Mouse (Mus musculus): ENCODE data around the gene Auts2. TPM values are rescaled to one million over a fixed set of nuclear protein-coding genes. Genes with fewer than 3 reads are reported as not detected.

Gene Auts2
- polyA plus RNA-seq, 1 experiment from 2014 or later, result 71.4 TPM

DNA sequence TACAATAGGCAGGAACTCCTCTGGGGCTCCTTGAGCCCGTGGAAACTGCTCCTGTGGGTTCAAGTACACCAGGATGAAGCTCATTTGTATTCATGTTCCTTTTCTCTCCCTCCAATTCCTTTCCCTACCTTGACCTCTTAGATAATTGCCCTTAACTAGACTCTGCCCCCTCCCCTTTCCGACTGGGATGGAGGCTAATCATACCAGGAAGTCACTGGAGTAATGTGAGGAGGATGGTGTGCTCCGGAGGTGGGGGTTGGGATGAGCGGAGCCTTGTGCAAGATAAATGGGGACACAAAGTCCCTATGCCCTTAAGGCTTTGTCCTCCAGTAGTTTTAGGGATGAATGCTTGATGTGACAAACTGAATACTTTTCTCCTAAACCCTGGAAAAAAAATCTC lies 820.8 kb downstream of the Auts2 start:
- ATAC-seq (replicated peaks; ENCODE audit: low FRiP score) (no peak), DNase-seq (ENCODE audit: low spot score) (no peak)
- Histone ChIP-seq H3K27me3 (ENCODE audit: control insufficient read depth, insufficient read depth, low read length) (no peaks in the 10 kb centered on the region), H3K4me2 (ENCODE audit: low read depth, low read length, severe bottlenecking) (no peak overlapping the region), H3K9me3 (ENCODE audit: control insufficient read depth, low read length) (no peaks in the 10 kb centered on the region), H3K27ac (ENCODE audit: low read depth, low read length) (no peak overlapping the region), H3K36me3 (ENCODE audit: control insufficient read depth, insufficient read depth, low read length) (no peaks in the 10 kb centered on the region), H3K4me3 (ENCODE audit: low read depth, low read length) (no peak overlapping the region), H3K9ac (ENCODE audit: low read length) (no peak overlapping the region), H3K4me1 (replicated peaks; ENCODE audit: control insufficient read depth, insufficient read depth, low read length) (peaks cover 3% of the 10 kb centered on the region; the same call in 1 of the 2 replicates)
- WGBS, result 65% methylated on average over 4 of the region's 4 CpGs

DNA sequence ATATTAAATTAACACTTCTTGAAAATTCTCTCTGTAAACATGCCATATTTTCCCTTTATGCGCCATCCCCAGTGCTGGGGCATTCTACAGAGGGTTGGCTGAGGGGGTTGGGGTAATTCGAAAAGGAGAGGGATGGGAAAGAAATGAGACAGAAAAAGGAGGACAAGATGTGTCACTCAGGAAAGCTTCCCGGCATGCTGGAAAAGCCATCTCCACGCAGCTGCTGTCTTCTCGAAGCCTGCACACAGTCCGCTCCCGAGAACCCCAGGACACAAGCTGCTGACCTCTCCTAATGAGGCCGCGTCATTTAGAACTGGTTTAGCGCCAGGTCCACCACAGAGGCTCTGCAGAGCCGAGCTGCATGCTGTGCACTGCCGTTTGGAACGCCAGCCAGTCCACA lies 825.1 kb downstream of the Auts2 start:
- Histone ChIP-seq H3K9me3 (ENCODE audit: control insufficient read depth, low read length) (no peaks in the 10 kb centered on the region; the same call in 1 of the 2 replicates), H3K27ac (ENCODE audit: low read depth, low read length) (no peak overlapping the region; the same call in 1 of the 2 replicates), H3K4me3 (ENCODE audit: low read depth, low read length) (no peak overlapping the region), H3K4me2 (ENCODE audit: low read depth, low read length, severe bottlenecking) (no peak overlapping the region; the same call in 1 of the 2 replicates), H3K36me3 (ENCODE audit: control insufficient read depth, insufficient read depth, low read length) (no peaks in the 10 kb centered on the region; the same call in 1 of the 2 replicates), H3K4me1 (replicated peaks; ENCODE audit: control insufficient read depth, insufficient read depth, low read length) (peaks cover 3% of the 10 kb centered on the region; the same call in 1 of the 2 replicates), H3K9ac (ENCODE audit: low read length) (no peak overlapping the region), H3K27me3 (ENCODE audit: control insufficient read depth, insufficient read depth, low read length) (no peaks in the 10 kb centered on the region)
- DNase-seq (ENCODE audit: low spot score) (no peak), ATAC-seq (replicated peaks; ENCODE audit: low FRiP score) (no peak)
- 62% methylated on average over 13 of the region's 13 CpGs for WGBS

DNA sequence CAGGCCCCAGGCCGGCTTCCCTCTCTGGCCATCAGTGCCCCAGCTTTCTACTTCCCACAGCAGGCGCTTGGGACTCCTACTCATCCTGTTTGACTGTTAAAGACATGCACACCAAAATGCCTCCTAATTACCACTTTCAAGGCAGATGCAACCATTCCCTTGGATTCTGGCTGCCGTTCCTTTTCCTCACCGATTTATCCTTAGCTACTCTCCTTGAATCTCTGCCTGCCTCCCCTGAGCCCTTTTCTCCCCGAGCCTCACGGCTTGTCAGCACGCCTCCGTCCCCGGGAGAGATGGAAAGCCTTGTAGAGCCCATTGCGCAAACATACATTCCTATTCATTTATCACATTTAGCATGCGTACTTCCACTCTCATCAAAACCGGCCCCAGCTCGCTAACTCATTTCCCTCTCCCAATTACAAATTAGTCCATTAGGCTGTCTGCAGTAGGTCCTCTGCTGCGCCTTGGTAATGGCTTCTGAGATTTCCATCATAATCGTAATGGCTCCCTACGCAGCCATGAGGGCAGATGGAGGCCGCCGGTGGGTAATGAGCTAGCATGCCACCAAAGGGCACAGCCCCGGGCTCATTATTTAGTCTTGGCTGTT lies 825.7 kb downstream of the Auts2 start:
- DNase-seq (ENCODE audit: low spot score) (peak; percentile 57), ATAC-seq (replicated peaks; ENCODE audit: low FRiP score) (peak; percentile 71)
- WGBS, result 69% methylated on average over 19 of the region's 19 CpGs
- Histone ChIP-seq H3K9ac (ENCODE audit: low read length) (no peak overlapping the region), H3K27me3 (ENCODE audit: control insufficient read depth, insufficient read depth, low read length) (no peaks in the 10 kb centered on the region), H3K36me3 (ENCODE audit: control insufficient read depth, insufficient read depth, low read length) (no peaks in the 10 kb centered on the region; the same call in 1 of the 2 replicates), H3K4me1 (replicated peaks; ENCODE audit: control insufficient read depth, insufficient read depth, low read length) (peaks cover 3% of the 10 kb centered on the region; the same call in 1 of the 2 replicates), H3K4me3 (ENCODE audit: low read depth, low read length) (no peak overlapping the region), H3K4me2 (ENCODE audit: low read depth, low read length, severe bottlenecking) (no peak overlapping the region; the same call in 1 of the 2 replicates), H3K9me3 (ENCODE audit: control insufficient read depth, low read length) (peaks cover 1% of the 10 kb centered on the region), H3K27ac (ENCODE audit: low read depth, low read length) (no peak overlapping the region)

DNA sequence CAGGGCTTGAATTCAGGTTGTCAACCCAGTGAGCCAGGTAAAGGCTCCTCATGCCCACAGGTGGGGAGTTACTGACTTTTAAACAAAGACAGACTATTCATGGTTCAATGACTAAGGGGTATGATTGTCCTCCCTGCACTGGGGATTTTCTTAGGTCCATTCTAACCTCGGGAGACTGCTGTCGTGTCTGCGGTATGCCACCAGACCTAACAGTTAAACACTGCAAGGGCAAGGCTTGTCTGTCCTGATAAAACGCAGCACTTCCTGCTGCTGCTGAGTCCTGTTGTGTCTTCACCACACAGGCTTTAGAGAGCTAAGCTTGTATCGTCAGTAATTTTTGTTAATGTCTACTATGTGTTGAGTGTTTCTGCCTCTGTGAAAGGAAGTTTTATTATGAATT lies 828.2 kb downstream of the Auts2 start:
- H3K4me2 ChIP-seq (ENCODE audit: low read depth, low read length, severe bottlenecking), result no peak overlapping the region

DNA sequence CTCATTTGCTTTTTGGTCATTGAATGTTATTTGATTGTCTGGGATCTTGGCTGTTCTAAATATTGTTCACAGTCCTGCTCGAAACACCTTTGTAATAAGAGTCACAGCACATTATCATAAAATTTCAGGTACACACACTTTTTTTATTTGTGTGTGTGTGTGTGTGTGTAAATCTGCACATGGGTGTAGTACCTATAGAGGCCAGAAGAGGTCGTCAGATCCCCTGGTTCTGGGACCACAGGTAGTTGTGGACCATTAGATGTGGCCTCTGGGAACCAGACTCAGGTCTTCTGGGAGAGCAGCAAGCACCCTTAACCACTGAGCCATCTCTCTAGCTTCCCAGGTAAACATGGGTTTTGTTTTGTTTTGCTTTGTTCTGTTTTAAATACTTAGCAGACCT lies 830.7 kb downstream of the Auts2 start:
- no peak overlapping the region for H3K9ac ChIP-seq (ENCODE audit: low read length)
- WGBS, result 91% methylated on average over 2 of the region's 2 CpGs
- no peak overlapping the region for H3K4me2 ChIP-seq (ENCODE audit: low read depth, low read length, severe bottlenecking)
- H3K27ac ChIP-seq (ENCODE audit: low read depth, low read length), result no peak overlapping the region
- ATAC-seq (replicated peaks; ENCODE audit: low FRiP score), result no peak
- peaks cover 3% of the 10 kb centered on the region for H3K9me3 ChIP-seq (ENCODE audit: control insufficient read depth, low read length)
- H3K27me3 ChIP-seq (ENCODE audit: control insufficient read depth, insufficient read depth, low read length), result no peaks in the 10 kb centered on the region
- no peak overlapping the region for H3K4me3 ChIP-seq (ENCODE audit: low read depth, low read length)
- H3K36me3 ChIP-seq (ENCODE audit: control insufficient read depth, insufficient read depth, low read length), result no peaks in the 10 kb centered on the region; the same call in 1 of the 2 replicates
- no peaks in the 10 kb centered on the region for H3K4me1 ChIP-seq (replicated peaks; ENCODE audit: control insufficient read depth, insufficient read depth, low read length)
- DNase-seq (ENCODE audit: low spot score), result no peak

More for the DNA sequence above, 828.2 kb downstream of the Auts2 start:
- ATAC-seq (replicated peaks; ENCODE audit: low FRiP score), result no peak
- Histone ChIP-seq H3K4me3 (ENCODE audit: low read depth, low read length) (no peak overlapping the region), H3K36me3 (ENCODE audit: control insufficient read depth, insufficient read depth, low read length) (no peaks in the 10 kb centered on the region; the same call in 1 of the 2 replicates), H3K27ac (ENCODE audit: low read depth, low read length) (no peak overlapping the region), H3K4me1 (replicated peaks; ENCODE audit: control insufficient read depth, insufficient read depth, low read length) (peaks cover 3% of the 10 kb centered on the region; the same call in 1 of the 2 replicates), H3K27me3 (ENCODE audit: control insufficient read depth, insufficient read depth, low read length) (no peaks in the 10 kb centered on the region), H3K9ac (ENCODE audit: low read length) (no peak overlapping the region), H3K9me3 (ENCODE audit: control insufficient read depth, low read length) (peaks cover 3% of the 10 kb centered on the region)
- 80% methylated on average over 5 of the region's 5 CpGs for WGBS
- DNase-seq (ENCODE audit: low spot score), result no peak

DNA sequence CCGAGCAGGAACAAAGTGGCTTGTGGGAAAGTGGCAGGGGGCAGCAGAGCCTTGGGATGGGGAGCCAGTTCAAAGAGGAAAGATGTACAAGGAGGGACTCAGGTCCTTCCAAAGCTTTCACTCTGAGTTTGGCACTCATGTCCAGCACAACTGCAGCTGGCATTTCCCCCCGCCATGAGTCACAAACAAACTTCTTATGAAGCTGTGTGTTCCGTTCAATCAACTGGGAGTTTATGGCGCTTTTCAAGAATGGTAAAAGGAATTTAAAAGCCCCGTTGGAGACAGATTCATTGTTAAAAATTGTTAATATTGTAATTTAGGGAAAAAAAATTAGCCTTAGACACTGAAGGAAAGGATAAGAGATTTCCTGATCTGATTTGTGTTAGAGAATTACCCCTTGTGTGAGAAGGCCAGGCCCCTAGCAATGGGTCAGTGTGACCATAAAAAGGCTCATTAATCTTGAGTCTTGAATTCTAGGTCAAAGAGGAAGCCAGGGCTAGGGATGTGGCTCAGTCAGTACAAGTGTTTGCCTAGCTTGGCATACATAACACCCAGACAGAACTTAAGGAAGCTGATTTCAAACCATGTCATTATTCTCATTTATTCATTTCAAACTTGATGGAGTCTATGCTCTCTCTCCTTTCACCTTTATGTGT lies 831.5 kb downstream of the Auts2 start:
- WGBS, result 64% methylated on average over 5 of the region's 5 CpGs
- Histone ChIP-seq H3K9ac (ENCODE audit: low read length) (no peak overlapping the region), H3K4me1 (replicated peaks; ENCODE audit: control insufficient read depth, insufficient read depth, low read length) (no peaks in the 10 kb centered on the region), H3K4me2 (ENCODE audit: low read depth, low read length, severe bottlenecking) (no peak overlapping the region), H3K4me3 (ENCODE audit: low read depth, low read length) (no peak overlapping the region), H3K9me3 (ENCODE audit: control insufficient read depth, low read length) (peaks cover 3% of the 10 kb centered on the region), H3K36me3 (ENCODE audit: control insufficient read depth, insufficient read depth, low read length) (no peaks in the 10 kb centered on the region; the same call in 1 of the 2 replicates), H3K27me3 (ENCODE audit: control insufficient read depth, insufficient read depth, low read length) (no peaks in the 10 kb centered on the region), H3K27ac (ENCODE audit: low read depth, low read length) (no peak overlapping the region)
- DNase-seq (ENCODE audit: low spot score), result no peak
- ATAC-seq (replicated peaks; ENCODE audit: low FRiP score), result no peak

DNA sequence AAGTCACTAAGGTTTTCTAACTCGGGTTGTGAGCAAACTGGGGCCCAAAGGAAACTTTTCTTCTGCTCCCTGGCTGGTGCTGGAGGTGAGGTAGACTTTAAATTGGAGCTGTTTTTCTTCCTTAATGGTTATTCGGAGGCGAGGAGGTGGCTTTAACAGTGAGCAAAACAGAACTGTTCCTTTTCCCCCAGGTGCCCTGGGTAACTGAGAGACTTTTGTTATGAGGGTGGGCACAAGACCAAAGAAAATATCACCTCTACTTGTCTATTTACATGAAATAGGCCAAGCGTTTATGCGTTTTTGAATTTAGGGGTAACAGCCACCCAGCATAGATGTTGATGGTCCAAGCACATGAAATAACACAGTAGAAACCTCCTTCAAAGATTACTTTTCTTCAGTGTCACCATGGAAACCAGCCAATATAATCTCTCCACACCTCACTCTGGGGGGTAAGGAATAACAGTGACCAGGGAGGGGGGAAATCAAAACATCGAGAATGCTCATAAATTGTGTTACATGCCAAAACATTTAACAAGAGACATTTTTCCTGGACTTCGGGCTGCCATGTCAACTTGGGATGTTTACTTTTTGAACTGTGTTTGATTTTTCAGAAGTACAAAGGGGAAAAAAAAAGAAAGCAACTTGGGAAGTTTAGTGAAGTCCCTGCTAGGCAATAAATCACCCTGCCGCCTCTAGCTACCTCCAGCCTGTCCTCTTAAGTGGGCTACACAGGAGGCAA lies 832.2 kb downstream of the Auts2 start:
- Histone ChIP-seq H3K4me1 (replicated peaks; ENCODE audit: control insufficient read depth, insufficient read depth, low read length) (no peaks in the 10 kb centered on the region), H3K27me3 (ENCODE audit: control insufficient read depth, insufficient read depth, low read length) (no peaks in the 10 kb centered on the region), H3K9me3 (ENCODE audit: control insufficient read depth, low read length) (peaks cover 3% of the 10 kb centered on the region), H3K36me3 (ENCODE audit: control insufficient read depth, insufficient read depth, low read length) (no peaks in the 10 kb centered on the region; the same call in 1 of the 2 replicates), H3K4me2 (ENCODE audit: low read depth, low read length, severe bottlenecking) (no peak overlapping the region), H3K9ac (ENCODE audit: low read length) (no peak overlapping the region), H3K27ac (ENCODE audit: low read depth, low read length) (no peak overlapping the region), H3K4me3 (ENCODE audit: low read depth, low read length) (no peak overlapping the region)
- ATAC-seq (replicated peaks; ENCODE audit: low FRiP score) (no peak), DNase-seq (ENCODE audit: low spot score) (no peak)
- 75% methylated on average over 8 of the region's 8 CpGs for WGBS

DNA sequence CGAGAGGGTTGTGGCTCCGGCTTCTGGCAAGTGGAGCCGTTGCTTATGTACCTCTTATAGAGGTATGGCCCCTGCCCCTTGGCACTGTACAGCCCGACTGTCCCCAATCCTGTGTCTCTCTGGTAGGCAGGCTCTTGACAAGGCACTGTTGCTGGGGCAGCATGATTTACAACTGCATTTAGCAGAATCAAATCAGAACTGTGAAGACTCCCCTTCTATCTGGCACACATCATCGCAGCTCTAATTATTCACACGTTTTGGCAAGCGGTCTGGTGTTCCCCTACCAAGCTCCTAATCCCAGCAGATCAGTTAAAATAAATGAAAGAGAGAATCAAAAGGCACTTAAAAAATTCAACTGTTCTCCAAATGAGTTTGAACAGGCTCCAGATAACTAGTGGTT lies 835.7 kb downstream of the Auts2 start:
- no peak for DNase-seq (ENCODE audit: low spot score)
- H3K27ac ChIP-seq (ENCODE audit: low read depth, low read length), result no peak overlapping the region
- no peaks in the 10 kb centered on the region for H3K27me3 ChIP-seq (ENCODE audit: control insufficient read depth, insufficient read depth, low read length)
- no peak for ATAC-seq (replicated peaks; ENCODE audit: low FRiP score)
- H3K36me3 ChIP-seq (ENCODE audit: control insufficient read depth, insufficient read depth, low read length), result no peaks in the 10 kb centered on the region
- WGBS, result 91% methylated on average over 7 of the region's 7 CpGs
- H3K9ac ChIP-seq (ENCODE audit: low read length), result no peak overlapping the region
- no peak overlapping the region for H3K4me2 ChIP-seq (ENCODE audit: low read depth, low read length, severe bottlenecking)
- no peak overlapping the region for H3K4me3 ChIP-seq (ENCODE audit: low read depth, low read length)
- no peaks in the 10 kb centered on the region for H3K4me1 ChIP-seq (replicated peaks; ENCODE audit: control insufficient read depth, insufficient read depth, low read length)
- H3K9me3 ChIP-seq (ENCODE audit: control insufficient read depth, low read length), result peaks cover 1% of the 10 kb centered on the region; the same call in 1 of the 2 replicates

Measured in forebrain, embryonic 11.5 days (tissue).